Mouse (Mus musculus): ENCODE results near the gene Kif18b. TPM values are rescaled to one million over a fixed set of nuclear protein-coding genes. Genes with fewer than 3 reads are reported as not detected.

Gene Kif18b
- total RNA-seq, 2 experiments from 2014 or later, result 0.57 to 0.93 TPM

DNA sequence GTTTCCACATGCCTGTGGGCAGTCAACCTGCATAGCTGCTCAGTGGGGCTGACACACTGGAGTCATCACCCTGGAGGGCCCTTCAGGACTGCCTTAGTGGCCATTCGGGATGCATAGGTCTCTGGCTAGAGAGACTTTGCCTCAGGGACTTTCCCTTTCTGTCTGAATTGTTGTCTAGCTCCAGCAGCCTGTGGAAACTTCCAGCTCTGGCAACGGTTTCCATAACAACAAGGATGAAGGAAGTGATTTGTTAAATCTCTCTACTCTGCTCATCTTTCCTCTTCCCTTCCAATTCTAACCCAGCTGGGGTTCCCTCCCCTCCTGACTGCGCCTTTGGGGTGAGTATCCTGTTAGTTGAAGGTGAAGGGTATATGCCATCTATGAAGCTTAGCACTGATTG is 36.8 kb downstream of the Kif18b start:
- peak; percentile 56 to 76 for DNase-seq (ENCODE audit: low spot score in 2 of 2)
- intact Hi-C loops (cut with DNase I), result no loop called here

DNA sequence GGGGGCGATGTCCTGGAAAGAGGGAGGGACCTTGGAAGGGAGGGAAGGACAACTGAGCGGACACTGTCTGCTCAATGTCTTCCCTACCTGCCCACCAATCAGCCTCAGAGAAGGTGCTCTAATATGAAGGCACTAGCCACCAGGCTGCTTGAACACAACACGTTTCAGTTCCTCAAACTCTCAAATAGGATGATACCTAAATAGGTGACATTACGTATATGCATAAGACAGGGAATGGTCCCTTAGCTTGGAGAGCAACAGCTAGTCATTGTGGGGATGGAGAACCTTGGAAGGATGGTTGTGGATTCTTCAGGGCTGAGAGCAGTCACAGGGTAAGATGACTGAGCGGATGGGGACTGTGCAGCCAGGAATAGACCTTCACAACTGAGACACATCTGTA is 37.5 kb downstream of the Kif18b start:
- intact Hi-C loops (cut with DNase I), result no loop called here
- DNase-seq (ENCODE audit: low spot score in 2 of 2), result no peak

DNA sequence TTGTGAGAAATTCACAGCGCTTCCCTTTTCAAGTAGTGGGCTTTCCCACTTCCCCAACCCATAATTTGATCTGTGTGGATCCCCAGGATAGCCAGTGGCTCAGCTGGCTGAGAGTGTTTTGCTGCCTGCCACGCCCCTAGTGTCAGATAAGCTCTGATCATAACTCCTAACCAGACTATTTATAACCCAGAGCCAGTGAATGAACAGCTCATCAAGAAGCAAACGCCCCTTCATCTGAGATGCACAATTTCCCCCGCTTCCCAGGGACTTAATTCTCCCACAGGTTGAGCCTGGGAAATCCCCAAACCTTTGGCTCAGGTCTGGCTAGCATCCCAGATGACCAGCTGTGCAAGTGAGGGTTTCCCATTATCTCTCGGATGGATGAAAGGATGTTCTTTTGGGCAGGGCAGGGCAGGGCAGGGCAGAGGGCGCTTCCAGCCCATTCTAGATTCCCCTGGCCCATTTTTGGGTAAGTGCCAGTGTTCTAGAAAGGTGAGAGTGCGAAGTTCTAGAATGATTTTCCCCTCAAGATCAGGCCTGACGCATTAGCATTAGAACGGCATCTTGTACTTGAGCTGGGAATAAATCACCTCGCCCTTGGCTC is 40.2 kb downstream of the Kif18b start, which contains the start of gene Fam187a:
Gene Fam187a, plus strand, starts transcription at position 554 of the 604 bp plus-strand sequence.
- intact Hi-C loops (cut with DNase I), result no loop called here

DNA sequence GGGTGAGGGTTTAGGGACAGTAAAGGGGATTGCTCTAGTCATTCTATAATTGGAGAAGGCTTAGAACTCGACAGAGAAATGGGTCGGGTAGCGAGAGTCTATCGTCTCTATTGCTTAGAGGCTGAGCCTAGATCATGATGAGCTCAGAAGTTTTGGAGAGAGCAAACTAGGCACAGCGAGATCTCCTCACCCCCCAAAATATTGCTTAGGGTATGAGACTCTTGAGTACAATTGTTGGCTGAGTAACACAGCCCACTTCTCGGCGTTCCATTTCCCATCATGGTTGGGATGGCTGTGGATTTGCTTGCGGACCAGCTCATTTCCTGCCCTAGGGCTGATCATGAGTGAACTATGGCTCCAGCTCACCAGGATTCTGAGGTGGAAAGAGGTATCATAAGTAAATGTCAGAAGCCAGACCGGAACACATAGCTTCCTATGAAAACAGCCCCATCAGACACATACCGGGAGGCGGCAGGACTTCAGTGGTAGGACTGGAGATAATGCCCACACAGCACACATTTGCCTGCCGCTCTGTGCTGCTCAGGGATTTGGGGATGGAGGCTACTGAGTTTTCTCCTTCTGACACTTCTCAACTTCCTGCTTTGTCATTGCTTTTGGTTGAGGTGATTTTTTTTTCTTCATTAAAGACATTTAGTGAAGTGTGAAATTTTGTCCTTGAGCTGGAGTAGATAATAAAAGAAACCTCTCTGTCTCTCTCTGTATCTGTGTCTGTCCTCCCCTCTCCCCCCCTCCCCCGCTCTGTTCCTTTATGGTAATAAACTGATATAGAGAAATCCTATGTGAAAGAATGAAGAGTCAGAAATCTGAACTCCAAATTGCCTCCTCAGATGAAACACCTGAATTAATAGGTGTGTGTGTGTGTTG is 43.4 kb downstream of the Kif18b start:
- DNase-seq (ENCODE audit: low spot score in 2 of 2), result no peak
- intact Hi-C loops (cut with DNase I), result no loop called here

More for the DNA sequence above, 40.2 kb downstream of the Kif18b start, which contains the start of gene Fam187a:
- no peak for DNase-seq (ENCODE audit: low spot score in 2 of 2)

DNA sequence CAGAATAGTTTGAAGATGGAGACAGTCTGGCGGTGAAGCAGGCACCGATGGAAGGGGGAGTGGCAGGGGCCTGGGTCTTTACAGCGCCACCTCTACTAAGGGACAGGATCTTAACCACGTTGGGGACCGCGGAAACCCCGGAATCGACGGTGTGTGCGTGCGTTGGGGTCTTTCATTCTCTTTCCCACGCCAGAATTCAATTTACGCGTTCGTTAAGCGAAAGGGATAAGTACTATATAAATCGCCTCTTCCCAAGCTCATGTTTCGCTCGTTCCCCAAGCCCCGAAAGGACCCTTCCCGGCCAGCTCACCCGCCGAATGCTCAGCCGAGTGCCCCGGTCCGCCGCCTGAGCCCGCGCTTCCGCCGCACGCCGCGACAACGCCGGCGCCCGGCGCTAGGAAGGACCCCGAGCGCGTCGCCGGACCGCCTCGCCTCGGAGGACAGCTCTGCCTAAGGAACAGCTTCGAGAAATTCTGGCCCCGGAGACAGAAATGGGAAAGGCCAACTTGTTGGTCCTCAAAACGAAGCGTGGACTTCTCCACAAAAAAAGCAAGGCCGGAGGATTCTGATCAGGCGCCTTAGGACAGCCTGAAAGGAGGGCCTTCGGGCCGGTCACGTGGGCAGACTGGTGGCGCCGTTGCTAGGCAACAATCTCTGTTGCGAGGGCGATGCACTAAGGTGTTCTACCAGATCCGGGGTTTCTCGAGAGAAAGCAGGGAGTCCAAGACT is 44.2 kb downstream of the Kif18b start, which contains the start of the genes Eftud2 and Ccdc103:
Gene Eftud2, minus strand, starts transcription at position 401 of the 729 bp plus-strand sequence.
Gene Ccdc103, plus strand, starts transcription at position 620 of the 729 bp plus-strand sequence.
- intact Hi-C loops (cut with DNase I), result no loop called here
- DNase-seq (ENCODE audit: low spot score in 2 of 2), result peak; percentile 93 to 95

DNA sequence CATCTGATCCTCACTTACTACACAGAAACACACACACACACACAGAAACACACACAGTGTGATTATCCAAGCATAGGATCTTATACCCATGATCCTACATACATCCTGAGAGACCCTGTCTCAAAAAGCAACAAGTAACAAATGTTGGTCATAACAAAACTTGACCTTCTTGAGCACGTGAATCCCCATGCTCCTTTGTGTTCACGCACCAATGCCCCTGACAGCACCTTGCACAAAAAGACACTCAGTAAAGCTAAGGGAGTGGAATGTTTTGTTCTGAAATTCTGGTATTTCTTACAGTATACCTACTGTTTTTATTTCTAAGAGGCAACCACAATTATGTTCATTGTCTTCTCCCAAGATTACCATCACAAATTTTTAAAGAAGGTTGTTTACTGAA is 45.4 kb downstream of the Kif18b start:
- DNase-seq (ENCODE audit: low spot score in 2 of 2), result no peak
- intact Hi-C loops (cut with DNase I), result no loop called here

DNA sequence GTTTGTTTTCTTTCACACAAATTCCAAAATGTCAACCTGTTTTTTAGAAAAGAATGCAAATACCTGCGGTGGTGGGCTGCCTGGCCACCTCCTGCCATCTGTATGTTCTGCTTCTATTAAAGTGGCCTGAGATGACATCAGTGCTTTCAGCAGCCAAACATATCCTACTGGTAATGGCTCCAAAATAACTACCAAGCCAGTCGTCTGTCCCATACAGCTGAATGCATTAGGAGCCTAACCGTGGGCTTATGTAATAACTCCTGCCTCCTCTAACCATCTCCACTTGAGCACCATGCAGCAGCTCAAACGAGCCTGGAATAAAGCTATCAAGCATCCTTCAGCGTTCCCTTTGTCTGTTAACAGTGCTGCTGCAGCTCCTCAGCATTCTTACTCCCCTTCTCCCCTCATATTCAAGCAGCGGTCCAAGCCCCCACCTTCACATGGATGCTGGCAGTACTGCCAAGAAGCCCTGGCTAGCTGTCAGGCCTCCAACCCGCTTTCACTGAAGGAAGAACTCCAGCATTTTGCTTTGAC is 50.1 kb downstream of the Kif18b start:
- intact Hi-C loops (cut with DNase I), result no loop called here
- peak; percentile 53 to 88 for DNase-seq (ENCODE audit: low spot score in 2 of 2)

DNA sequence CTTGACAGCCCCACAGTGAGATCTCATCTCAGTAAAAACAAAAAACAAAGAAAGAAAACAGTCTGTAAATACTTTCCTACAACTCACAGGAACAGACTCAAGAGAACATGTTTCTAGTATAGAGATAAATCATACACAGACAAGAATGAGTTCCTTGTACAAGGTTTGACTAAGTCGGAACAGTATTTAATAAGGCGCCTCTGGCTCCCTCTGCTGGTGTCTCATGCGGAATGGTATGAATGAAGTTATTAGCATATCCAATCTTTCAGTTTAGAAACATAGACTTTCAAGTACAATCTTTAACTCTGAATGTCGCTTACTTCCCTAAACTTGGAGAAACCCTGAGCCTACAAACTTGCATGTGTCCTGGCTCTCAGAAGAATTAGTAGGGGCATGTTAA is 60.7 kb downstream of the Kif18b start:
- DNase-seq (ENCODE audit: low spot score in 2 of 2), result peak; percentile 76 to 84
- intact Hi-C loops (cut with DNase I), result loop anchor here (2.0 kb wide), 1 partner anchor 89 kb away; no protein-coding TSS in a partner anchor

DNA sequence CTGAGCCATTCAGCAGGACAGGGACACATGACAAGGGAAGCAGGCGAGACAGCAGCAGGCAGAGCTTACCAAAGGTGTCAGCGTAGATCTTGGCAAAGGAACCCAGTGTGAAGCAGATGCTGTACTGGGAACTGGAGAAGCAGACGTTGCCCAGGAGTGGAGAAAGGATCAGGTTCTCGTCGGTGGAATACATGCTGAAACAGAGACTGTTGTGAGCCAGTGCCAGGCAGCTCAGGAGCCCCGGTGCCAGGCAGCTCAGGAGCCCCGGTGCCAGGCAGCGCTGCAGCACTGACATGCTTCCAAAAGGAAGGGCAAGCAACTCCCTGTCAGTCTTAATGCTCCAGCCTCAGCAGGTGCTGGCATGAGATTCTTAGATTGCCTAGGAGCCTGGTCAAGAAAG is 65.0 kb downstream of the Kif18b start:
- DNase-seq (ENCODE audit: low spot score in 2 of 2), result peak; percentile 39 to 77

DNA sequence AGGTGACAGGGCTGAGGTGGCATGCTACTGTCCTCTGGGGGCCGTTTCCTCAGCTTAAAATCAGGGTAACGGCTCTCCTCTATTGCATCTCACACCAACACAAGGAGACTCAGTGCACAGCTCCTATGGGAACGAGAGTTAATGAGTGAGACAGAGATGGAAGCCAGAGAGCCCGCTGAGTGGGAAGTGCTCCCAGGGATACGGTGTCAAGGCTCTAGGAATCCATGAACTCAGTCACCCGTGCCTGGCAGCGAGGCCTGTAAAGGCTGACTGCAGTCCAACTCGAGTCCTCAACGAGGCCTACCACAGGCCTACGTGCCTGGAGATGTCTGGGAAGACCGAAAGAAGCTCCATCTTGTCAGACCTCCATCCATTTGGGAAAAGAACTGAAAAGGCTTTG is 66.0 kb downstream of the Kif18b start:
- no peak for DNase-seq (ENCODE audit: low spot score in 2 of 2)
- intact Hi-C loops (cut with DNase I), result no loop called here

More for the DNA sequence above, 65.0 kb downstream of the Kif18b start:
- intact Hi-C loops (cut with DNase I), result no loop called here

DNA sequence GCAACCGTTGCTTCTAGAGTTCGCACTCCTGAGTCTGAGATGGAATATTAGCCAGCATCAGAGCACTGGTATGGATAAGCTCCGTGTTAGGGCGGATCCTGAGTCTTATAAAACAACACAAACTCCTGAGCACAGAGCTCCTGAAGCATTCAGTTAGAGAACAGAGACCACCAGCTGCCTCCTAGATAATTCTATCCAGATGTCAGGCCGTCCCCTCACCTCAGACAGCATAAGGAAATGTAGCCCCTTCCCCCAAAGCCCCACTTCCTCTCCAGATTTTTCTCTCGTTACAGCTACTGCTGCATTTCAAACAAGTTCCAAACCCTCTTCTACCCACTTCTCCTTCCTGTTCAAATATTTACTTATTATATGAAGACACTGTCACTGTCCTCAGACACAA is 69.0 kb downstream of the Kif18b start:
- intact Hi-C loops (cut with DNase I), result no loop called here
- no peak for DNase-seq (ENCODE audit: low spot score in 2 of 2)

Other genes starting within 250 kb of the Kif18b start
- gene Ccdc43, start 227.3 kb downstream of the Kif18b start, total RNA-seq (2021), result 10 to 100 TPM; 24.0 to 30.1 TPM
- 100 to 1,000 TPM; 117 to 129 TPM for gene Adam11, start 163.7 kb downstream of the Kif18b start, total RNA-seq (2021)
- 10 to 100 TPM; 12.9 to 13.0 TPM for gene Gjc1, start 105.4 kb downstream of the Kif18b start, total RNA-seq (2021)
- gene Higd1b, start 89.3 kb downstream of the Kif18b start, total RNA-seq (2021), result 1 to 10 TPM; 8.2 to 9.3 TPM
- 100 to 1,000 TPM; 111 to 113 TPM for gene Eftud2, start 44.1 kb downstream of the Kif18b start, total RNA-seq (2021)
- 1 to 10 TPM; 2.0 to 2.1 TPM for gene Ccdc103, start 43.9 kb downstream of the Kif18b start, total RNA-seq (2021)
- gene Fam187a, start 40.0 kb downstream of the Kif18b start, total RNA-seq (2021), result under 1 TPM; 0.22 to 0.36 TPM
- gene Gfap, start 24.2 kb downstream of the Kif18b start, total RNA-seq (2021), result 100 to 1,000 TPM in 1 of 2 experiments, 10 to 100 TPM in 1; 96.5 to 141 TPM
- 10 to 100 TPM; 20.7 to 25.2 TPM for gene C1ql1, start 21.6 kb upstream of the Kif18b start, total RNA-seq (2021)
- gene Nmt1, start 103.1 kb upstream of the Kif18b start, total RNA-seq (2021), result 100 to 1,000 TPM; 105 to 107 TPM
- gene Dcakd, start 103.2 kb upstream of the Kif18b start, total RNA-seq (2021), result 10 to 100 TPM; 90.2 to 93.2 TPM
- 10 to 100 TPM; 14.1 to 14.7 TPM for gene Plcd3, start 176.5 kb upstream of the Kif18b start, total RNA-seq (2021)
- gene Acbd4, start 176.6 kb upstream of the Kif18b start, total RNA-seq (2021), result 10 to 100 TPM; 71.3 to 71.5 TPM
- 10 to 100 TPM; 43.7 to 45.4 TPM for gene Hexim1, start 191.1 kb upstream of the Kif18b start, total RNA-seq (2021)
- 10 to 100 TPM; 15.4 TPM for gene Hexim2, start 207.3 kb upstream of the Kif18b start, total RNA-seq (2021)
- gene Fmnl1, start 246.0 kb upstream of the Kif18b start, total RNA-seq (2021), result 100 to 1,000 TPM; 132 to 143 TPM

Measured in left cerebral cortex, postnatal 14 days (tissue).